Mouse (Mus musculus) neutrophil, adult 59 days (primary cell): ENCODE data around the gene Tat. TPM values are rescaled to one million over a fixed set of nuclear protein-coding genes. Genes with fewer than 3 reads are reported as not detected.

Source experiments
- total RNA-seq, 2 experiments: library from RNA; stranded (reverse); gene quantifications; 1 replicate in 1 of 2; 2 replicates in 1 of 2; pipeline ENCODE4 v1.2.4; 2023

The Tat gene
- total RNA-seq, result not detected

DNA sequence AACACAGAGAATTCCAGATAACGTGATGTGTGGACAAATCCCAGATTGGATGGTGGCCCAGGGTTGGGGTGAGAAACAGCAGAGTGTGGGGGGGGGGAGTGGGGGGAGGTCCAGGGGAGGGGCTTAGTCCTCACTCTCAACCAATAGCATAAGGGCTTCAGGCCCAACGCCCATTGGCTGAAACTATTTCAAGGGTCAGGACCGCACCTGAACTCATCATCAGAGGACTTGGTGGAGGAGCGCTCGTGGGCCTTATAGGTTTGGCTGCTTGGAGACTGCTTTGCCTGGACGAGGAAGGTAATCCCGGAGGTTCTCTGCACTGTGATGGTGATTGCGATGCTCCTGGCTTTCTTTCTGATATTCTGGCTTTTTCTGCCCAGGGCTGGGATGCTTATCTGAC is at the start of gene Tat:
Gene Tat (plus strand): TSS at position 214 of the 400 bp plus-strand sequence.

DNA sequence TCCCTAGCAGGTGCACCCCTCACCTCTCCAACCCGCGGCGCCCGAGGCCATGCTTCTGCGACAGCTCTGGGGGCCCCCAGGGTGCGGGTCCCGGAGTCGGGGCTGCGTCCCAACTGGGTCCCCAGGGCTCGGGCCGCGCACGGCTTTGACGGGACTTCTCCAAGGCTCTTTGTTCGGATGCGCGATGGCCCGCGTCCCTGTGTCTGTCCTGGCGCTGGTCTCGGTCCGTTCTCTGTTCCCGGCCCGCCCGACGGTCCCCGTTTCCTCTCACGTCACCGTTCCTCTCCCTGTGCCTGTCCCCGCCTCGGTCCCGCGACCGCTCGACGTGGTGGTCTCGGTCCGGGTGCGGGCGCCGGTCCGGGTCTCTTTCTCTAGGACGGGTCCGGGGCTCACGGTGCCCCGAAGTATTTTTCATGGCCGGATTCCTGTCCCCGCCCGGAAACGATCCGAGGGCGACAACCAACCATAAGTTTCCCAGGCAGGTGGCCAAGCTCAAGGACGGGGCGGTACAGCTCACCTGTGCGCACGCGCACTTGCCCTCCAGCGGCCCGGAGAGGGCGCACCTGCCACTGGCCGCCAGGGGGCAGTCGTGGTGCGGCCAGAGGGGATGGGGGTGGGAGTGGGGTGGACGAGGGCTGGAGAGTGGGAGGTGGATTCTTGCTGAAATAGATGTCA is 28.4 kb upstream of the Tat start, which contains the start of gene Marveld3:
Gene Marveld3 (minus strand): TSS at position 511 of the 675 bp plus-strand sequence.

DNA sequence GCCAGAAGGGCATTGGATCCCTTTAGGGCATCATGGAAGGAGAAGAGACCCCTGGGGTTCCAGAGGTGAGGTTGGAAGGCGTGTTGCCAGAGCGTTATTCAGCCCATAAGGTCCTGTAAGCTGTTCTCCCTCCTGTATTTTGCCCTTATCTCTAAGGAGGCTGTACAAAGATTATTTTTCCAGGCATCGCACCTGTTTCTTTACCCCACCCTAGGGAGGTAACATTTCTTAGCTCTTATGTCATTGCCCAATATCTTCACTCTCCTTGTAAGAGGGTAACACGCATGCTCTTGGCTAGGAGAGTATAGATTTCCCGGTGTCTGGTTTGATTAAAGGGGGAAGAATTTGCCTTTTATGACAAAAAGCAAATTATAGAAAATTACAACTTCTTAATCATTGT is 49.4 kb downstream of the Tat start, which contains the start of gene Chst4:
Gene Chst4 (minus strand): TSS at position 82 of the 400 bp plus-strand sequence.

Other genes starting within 250 kb of the Tat start
- gene Ap1g1, start 211.9 kb upstream of the Tat start, total RNA-seq, result 10 to 100 TPM; 70.8 to 74.6 TPM
- 1 to 10 TPM; 6.6 to 6.9 TPM for gene Phlpp2, start 121.9 kb upstream of the Tat start, total RNA-seq
- not detected for gene Marveld3, start 28.2 kb upstream of the Tat start, total RNA-seq
- not detected for gene Chst4, start 49.3 kb downstream of the Tat start, total RNA-seq
- not detected for gene Zfp612, start 89.3 kb downstream of the Tat start, total RNA-seq
- gene Gm21964, start 110.8 kb downstream of the Tat start, total RNA-seq, result not detected
- not detected for gene Gm17720, start 112.3 kb downstream of the Tat start, total RNA-seq
- not detected for gene Calb2, start 177.8 kb downstream of the Tat start, total RNA-seq
- 1 to 10 TPM; 2.7 to 3.4 TPM for gene Cmtr2, start 225.2 kb downstream of the Tat start, total RNA-seq